In the genomic region with DNA sequence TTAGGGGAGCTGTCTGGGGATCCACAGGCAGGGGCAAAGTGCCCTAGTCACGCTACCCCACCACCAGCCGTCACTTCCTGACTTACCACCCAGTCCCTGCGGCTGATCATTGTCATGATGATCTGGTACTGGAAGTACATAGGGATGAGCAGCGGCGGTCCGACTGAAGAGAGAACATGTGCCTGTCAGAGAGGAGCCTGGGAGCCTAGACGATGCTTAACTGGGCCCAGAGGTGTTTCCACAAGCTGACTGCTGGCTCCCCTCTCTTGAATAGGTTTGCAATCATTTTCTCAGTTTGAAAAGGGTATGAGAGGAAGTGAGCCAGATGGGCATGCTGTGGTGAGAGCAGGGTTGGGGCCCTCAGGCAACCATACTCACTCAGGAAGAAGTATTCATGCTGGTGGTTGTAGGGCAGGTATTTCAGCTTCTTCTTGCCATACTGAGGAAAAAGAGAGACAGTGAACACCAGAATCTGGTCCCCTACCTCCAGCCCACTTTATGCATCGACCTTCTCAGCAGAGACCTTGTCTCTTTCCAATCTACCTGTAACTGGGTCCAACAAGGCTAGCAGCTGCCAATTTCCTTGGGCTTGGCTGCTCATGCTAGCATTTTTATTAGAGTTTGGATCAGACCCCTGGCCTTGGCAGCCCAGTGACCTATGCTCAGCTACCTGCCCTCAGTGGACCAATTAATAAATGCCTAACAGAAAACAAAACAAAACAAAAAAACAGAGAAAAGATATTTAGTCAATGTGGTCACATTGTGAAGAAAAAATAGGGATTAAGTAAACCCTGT, we compare ENCODE assay signal across 16 mouse cellular contexts. TPM values are rescaled to one million over a fixed set of nuclear protein-coding genes. Genes with fewer than 3 reads are reported as not detected.
DNase-seq lines count a peak whose midpoint lies in the region; ATAC-seq and TF ChIP-seq lines count a peak whose summit lies in the region.
"Had no signal": no experiment of that assay in that cellular context is flagged by ENCODE, and none has a peak within 500 bp of the region (broad histone marks: within the 10 kb centered on the region; RNA-seq: fewer than 3 reads in every experiment).

No protein-coding gene starts in this region.

- peaks cover 80% of the 10 kb centered on the region for H3K36me3 ChIP-seq in hindbrain, embryonic 15.5 days
- H3K36me3 ChIP-seq in hindbrain, embryonic 14.5 days (replicated peaks; ENCODE audit: control insufficient read depth, insufficient read depth), result peaks cover 100% of the 10 kb centered on the region

- H3K27ac ChIP-seq in hindbrain, embryonic 15.5 days (replicated peaks), result 0 out of 2 replicates have a peak overlapping the region, but pooled peaks have one; percentile 13
- no peak overlapping the region for H3K27ac ChIP-seq in hindbrain, embryonic 14.5 days
- H3K27ac ChIP-seq in cortical plate, adult 2 months (ENCODE audit: insufficient read depth, low read length), result 0 out of 2 replicates have a peak overlapping the region, but pooled peaks have one; percentile 12
- H3K27ac ChIP-seq in olfactory bulb, adult 2 months (ENCODE audit: insufficient read depth, low read depth, low read length), result 0 out of 2 replicates have a peak overlapping the region, but pooled peaks have one; percentile 28
- H3K27ac ChIP-seq: embryonic facial prominence, embryonic 13.5 days; heart, adult 2 months; limb, embryonic 15.5 days had no signal

- H3K4me3 ChIP-seq in hindbrain, embryonic 15.5 days, result no peak overlapping the region
- no peak overlapping the region for H3K4me3 ChIP-seq in hindbrain, embryonic 14.5 days (replicated peaks; ENCODE audit: low read length)
- H3K4me3 ChIP-seq in cortical plate, adult 2 months (ENCODE audit: insufficient read depth, low read length), result no peak overlapping the region
- no peak overlapping the region for H3K4me3 ChIP-seq in olfactory bulb, adult 2 months (ENCODE audit: insufficient read depth, low read depth, low read length)
- H3K4me3 ChIP-seq: embryonic facial prominence, embryonic 13.5 days; heart, adult 2 months; limb, embryonic 15.5 days had no signal

- ATAC-seq in hindbrain, embryonic 15.5 days (ENCODE audit: low FRiP score, low read depth), result no peak
- ATAC-seq in hindbrain, embryonic 14.5 days (ENCODE audit: low FRiP score), result no peak
- ATAC-seq: lung, postnatal 0 days had no signal

- DNase-seq in hindbrain, embryonic 14.5 days (ENCODE audit: low spot score), result no peak
- DNase-seq in A20 (ENCODE audit: low read depth, low spot score), result peak; percentile 58
- no peak for DNase-seq in gastrocnemius, adult 18-20 months (ENCODE audit: low spot score)
- DNase-seq in cerebellum, postnatal 36 days, result no peak
- DNase-seq in left cerebral cortex, adult 9 months (ENCODE audit: low spot score in 2 of 2), result no peak
- DNase-seq: heart, adult 2 months; heart, postnatal 10 days; retina, postnatal 1 day; spleen, adult 18-20 months had no signal

- no peaks in the 10 kb centered on the region for H3K9me3 ChIP-seq in hindbrain, embryonic 15.5 days
- H3K9me3 ChIP-seq in hindbrain, embryonic 14.5 days (ENCODE audit: control insufficient read depth, low read length), result no peaks in the 10 kb centered on the region
- H3K9me3 ChIP-seq: embryonic facial prominence, embryonic 13.5 days had no signal

- no peak overlapping the region for H3K4me2 ChIP-seq in hindbrain, embryonic 15.5 days
- no peak overlapping the region for H3K4me2 ChIP-seq in hindbrain, embryonic 14.5 days (replicated peaks)
- H3K4me2 ChIP-seq: embryonic facial prominence, embryonic 13.5 days; limb, embryonic 15.5 days; midbrain, embryonic 11.5 days had no signal

- H3K27me3 ChIP-seq in hindbrain, embryonic 15.5 days, result no peaks in the 10 kb centered on the region
- no peaks in the 10 kb centered on the region for H3K27me3 ChIP-seq in hindbrain, embryonic 14.5 days (ENCODE audit: control insufficient read depth, insufficient read depth, low read length)
- H3K27me3 ChIP-seq: embryonic facial prominence, embryonic 13.5 days; limb, embryonic 15.5 days had no signal

- TF ChIP-seq CTCF in cortical plate, adult 2 months (IDR thresholded peaks at IDR 0.05; ENCODE audit: extremely low read depth, insufficient read depth, low read length), result no peak
- TF ChIP-seq CTCF in olfactory bulb, adult 2 months (IDR thresholded peaks at IDR 0.05; ENCODE audit: insufficient read depth, low read depth, low read length), result no peak

- H3K4me1 ChIP-seq in hindbrain, embryonic 15.5 days (replicated peaks), result 0 out of 2 replicates have a peak, but pooled peaks cover 3% of the 10 kb centered on the region
- no peaks in the 10 kb centered on the region for H3K4me1 ChIP-seq in hindbrain, embryonic 14.5 days (replicated peaks; ENCODE audit: control insufficient read depth, insufficient read depth, low read length)
- H3K4me1 ChIP-seq in cortical plate, adult 2 months (ENCODE audit: control insufficient read depth, insufficient read depth, low read length), result no peaks in the 10 kb centered on the region
- no peaks in the 10 kb centered on the region; the same call in 1 of the 2 replicates for H3K4me1 ChIP-seq in olfactory bulb, adult 2 months (ENCODE audit: control insufficient read depth, insufficient read depth, low read length)
- H3K4me1 ChIP-seq: embryonic facial prominence, embryonic 13.5 days; limb, embryonic 15.5 days had no signal

- WGBS in hindbrain, embryonic 15.5 days, result 95% methylated on average over 8 of the region's 8 CpGs
- 96% methylated on average over 8 of the region's 8 CpGs for WGBS in hindbrain, embryonic 14.5 days
- WGBS in olfactory bulb, adult 2 months, result 76% methylated on average over 8 of the region's 8 CpGs

- TF ChIP-seq POLR2A in cortical plate, adult 2 months (IDR thresholded peaks at IDR 0.05; ENCODE audit: extremely low read depth, insufficient read depth, low read length), result no peak
- TF ChIP-seq POLR2A in olfactory bulb, adult 2 months (IDR thresholded peaks at IDR 0.05; ENCODE audit: insufficient read depth, low read depth, low read length), result no peak

- no peak overlapping the region for H3K9ac ChIP-seq in hindbrain, embryonic 15.5 days
- H3K9ac ChIP-seq in hindbrain, embryonic 14.5 days, result no peak overlapping the region
- H3K9ac ChIP-seq: embryonic facial prominence, embryonic 13.5 days; limb, embryonic 15.5 days had no signal

RNA-seq across cellular contexts. Expression of gene Fads3, which starts 29.0 kb away (rescaled TPM):
- 31.4 and 32.8 TPM in 2 replicates for polyA plus RNA-seq in hindbrain, embryonic 15.5 days (2015; fragmentation: Nextera tagmentation; extraction: Ambion mirVana)
- 24.7 and 25.7 TPM in 2 replicates for polyA plus RNA-seq in hindbrain, embryonic 14.5 days (2014; fragmentation: Nextera tagmentation; extraction: Ambion mirVana)
- polyA plus RNA-seq in cortical plate, adult 2 months (2012; rRNA removed), result 44.5 and 44.6 TPM in 2 replicates
- polyA plus RNA-seq in olfactory bulb, adult 2 months (2012; ENCODE audit: insufficient read depth, insufficient read length, low replicate concordance, missing spikeins), result not detected in 2 replicates
- total RNA-seq in gastrocnemius, adult 18-20 months (2021), result 1 to 10 TPM; 2.2 to 5.7 TPM

RNA-seq across cellular contexts. Expression of gene Fads2, which starts 31.2 kb away (rescaled TPM):
- polyA plus RNA-seq in hindbrain, embryonic 15.5 days (2015; fragmentation: Nextera tagmentation; extraction: Ambion mirVana), result 218 and 229 TPM in 2 replicates
- polyA plus RNA-seq in hindbrain, embryonic 14.5 days (2014; fragmentation: Nextera tagmentation; extraction: Ambion mirVana), result 70.5 and 87.5 TPM in 2 replicates
- 159 and 163 TPM in 2 replicates for polyA plus RNA-seq in cortical plate, adult 2 months (2012; rRNA removed)
- 106 TPM in 1 of 2 replicates, not detected in the other for polyA plus RNA-seq in olfactory bulb, adult 2 months (2012; ENCODE audit: insufficient read depth, insufficient read length, low replicate concordance, missing spikeins)
- total RNA-seq in gastrocnemius, adult 18-20 months (2021), result 1 to 10 TPM; 1.8 to 2.4 TPM

Comparison
In these comparisons a context has a peak if more than half of its experiments do, and no peak if none do; other contexts are left out.
1. RNA of gene Fads3, which starts 29.0 kb away (polyA plus RNA-seq): 44.5 to 44.6 TPM in cortical plate, adult 2 months, 31.4 to 32.8 TPM in hindbrain, embryonic 15.5 days and 24.7 to 25.7 TPM in hindbrain, embryonic 14.5 days; not detected in olfactory bulb, adult 2 months; every median in the first group is over 10 times any median in the second.